Comparison of ENCODE assay signal across 21 mouse cellular contexts in the genomic region with DNA sequence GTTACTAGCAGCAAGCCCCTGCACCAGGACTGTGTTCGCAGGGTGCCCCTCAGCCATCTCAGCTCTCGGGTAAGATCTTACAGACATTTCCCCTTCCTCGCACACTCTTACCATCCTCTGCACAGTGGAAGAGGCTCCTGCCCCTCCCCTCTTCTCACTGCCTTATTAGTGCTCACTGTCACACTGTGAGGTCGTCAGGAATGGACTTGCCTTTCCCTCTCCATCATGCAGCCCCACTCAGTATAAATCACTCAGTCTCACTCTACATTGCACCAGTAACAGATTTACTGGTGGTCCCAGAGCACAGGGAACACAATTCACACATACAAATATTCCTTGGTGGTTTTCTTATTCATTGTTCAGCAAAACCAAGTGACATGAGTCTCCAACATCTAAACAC.
"Had no signal": no experiment of that assay in that cellular context is flagged by ENCODE, and none has a peak within 500 bp of the region (broad histone marks: within the 10 kb centered on the region; RNA-seq: fewer than 3 reads in every experiment).

No protein-coding gene starts in this region.

- H3K27me3 ChIP-seq: limb, embryonic 12.5 days; limb, embryonic 15.5 days; liver, embryonic 12.5 days; liver, embryonic 15.5 days; lung, embryonic 15.5 days; midbrain, embryonic 12.5 days had no signal

- H3K9ac ChIP-seq: limb, embryonic 12.5 days; limb, embryonic 15.5 days; liver, embryonic 12.5 days; liver, embryonic 15.5 days; lung, embryonic 15.5 days; midbrain, embryonic 12.5 days had no signal

- ATAC-seq: intestine, postnatal 0 days; liver, embryonic 12.5 days had no signal

- H3K27ac ChIP-seq: kidney, postnatal 0 days; limb, embryonic 12.5 days; limb, embryonic 15.5 days; liver, embryonic 12.5 days; liver, embryonic 15.5 days; lung, embryonic 15.5 days; midbrain, embryonic 12.5 days; stomach, postnatal 0 days had no signal

- H3K4me1 ChIP-seq: liver, embryonic 12.5 days; liver, embryonic 15.5 days had no signal

- H3K36me3 ChIP-seq: limb, embryonic 12.5 days; limb, embryonic 15.5 days; liver, embryonic 12.5 days; liver, embryonic 15.5 days; lung, embryonic 15.5 days; midbrain, embryonic 12.5 days had no signal

- H3K4me2 ChIP-seq: limb, embryonic 12.5 days; limb, embryonic 15.5 days; liver, embryonic 12.5 days; liver, embryonic 15.5 days; lung, embryonic 15.5 days; midbrain, embryonic 12.5 days had no signal

- H3K9me3 ChIP-seq: limb, embryonic 12.5 days; limb, embryonic 15.5 days; liver, embryonic 12.5 days; liver, embryonic 15.5 days; lung, embryonic 15.5 days; megakaryocyte, embryonic 14.5 days; midbrain, embryonic 12.5 days had no signal

- H3K4me3 ChIP-seq: limb, embryonic 12.5 days; limb, embryonic 15.5 days; liver, embryonic 12.5 days; liver, embryonic 15.5 days; lung, embryonic 15.5 days; megakaryocyte, embryonic 14.5 days; midbrain, embryonic 12.5 days had no signal

- DNase-seq: kidney, adult 2 months; kidney, postnatal 25 days; left cerebral cortex, postnatal 4 days; lung, adult 18-20 months; lung, postnatal 10 days; lung, postnatal 36 days; right cerebral cortex, adult 18-20 months; right cerebral cortex, postnatal 14 days; right cerebral cortex, postnatal 4 days; thymus, adult 18-20 months; thymus, postnatal 36 days had no signal
